Mouse (Mus musculus): ENCODE measurements around the gene Alyref2.
"Not testable (repeated sequence)": the region's sequence is repeated elsewhere in the genome, so short reads cannot be mapped to it uniquely, and the experiment has no call there.

Gene Alyref2

GRCm38 (mm10) chr1:171503250-171503591 lies at the start of gene Alyref2:
Alyref2 (plus strand) TSS chr1:171503478.
- DNase-seq (ENCODE audit: low spot score), result peak; percentile 97

GRCm38 (mm10) chr1:171454926-171455325 lies 48.4 kb upstream of the Alyref2 start:
- DNase-seq (ENCODE audit: low spot score), result no peak

- no peak for DNase-seq (ENCODE audit: low spot score)
Observed at GRCm38 (mm10) chr1:171457568-171457967, 45.7 kb upstream of the Alyref2 start.

- DNase-seq (ENCODE audit: low spot score), result no peak
Observed at GRCm38 (mm10) chr1:171459791-171460190, 43.5 kb upstream of the Alyref2 start.

GRCm38 (mm10) chr1:171460551-171461503 lies 42.5 kb upstream of the Alyref2 start:
- DNase-seq (ENCODE audit: low spot score), result no peak

GRCm38 (mm10) chr1:171463133-171463532 lies 40.1 kb upstream of the Alyref2 start:
- DNase-seq (ENCODE audit: low spot score), result no peak

- DNase-seq (ENCODE audit: low spot score), result no peak
Observed at GRCm38 (mm10) chr1:171465749-171466412, 37.4 kb upstream of the Alyref2 start.

- DNase-seq (ENCODE audit: low spot score), result no peak
Observed at GRCm38 (mm10) chr1:171466565-171466964, 36.7 kb upstream of the Alyref2 start.

GRCm38 (mm10) chr1:171469678-171470077 lies 33.6 kb upstream of the Alyref2 start:
- no peak for DNase-seq (ENCODE audit: low spot score)

- DNase-seq (ENCODE audit: low spot score), result peak; percentile 75
Observed at GRCm38 (mm10) chr1:171470371-171470871, 32.9 kb upstream of the Alyref2 start.

GRCm38 (mm10) chr1:171470896-171471295 lies 32.4 kb upstream of the Alyref2 start:
- DNase-seq (ENCODE audit: low spot score), result no peak

GRCm38 (mm10) chr1:171471452-171471851 lies 31.8 kb upstream of the Alyref2 start:
- DNase-seq (ENCODE audit: low spot score), result no peak

- DNase-seq (ENCODE audit: low spot score), result not testable (repeated sequence)
Observed at GRCm38 (mm10) chr1:171471941-171472340, 31.3 kb upstream of the Alyref2 start.

- DNase-seq (ENCODE audit: low spot score), result no peak
Observed at GRCm38 (mm10) chr1:171473506-171473905, 29.8 kb upstream of the Alyref2 start.

GRCm38 (mm10) chr1:171473920-171474640 lies 29.2 kb upstream of the Alyref2 start:
- no peak for DNase-seq (ENCODE audit: low spot score)

GRCm38 (mm10) chr1:171477123-171477522 lies 26.2 kb upstream of the Alyref2 start:
- no peak for DNase-seq (ENCODE audit: low spot score)

- DNase-seq (ENCODE audit: low spot score), result peak; percentile 19
Observed at GRCm38 (mm10) chr1:171477758-171478545, 25.3 kb upstream of the Alyref2 start.

GRCm38 (mm10) chr1:171478968-171479367 lies 24.3 kb upstream of the Alyref2 start:
- DNase-seq (ENCODE audit: low spot score), result peak; percentile 70

- DNase-seq (ENCODE audit: low spot score), result no peak
Observed at GRCm38 (mm10) chr1:171494241-171494640, 9.0 kb upstream of the Alyref2 start.

GRCm38 (mm10) chr1:171495371-171495770 lies 7.9 kb upstream of the Alyref2 start:
- DNase-seq (ENCODE audit: low spot score), result no peak

- no peak for DNase-seq (ENCODE audit: low spot score)
Observed at GRCm38 (mm10) chr1:171499856-171500255, 3.4 kb upstream of the Alyref2 start.
